Mouse (Mus musculus) urinary bladder, postnatal 14 days (tissue): ENCODE results near the gene Plpp2.

Source experiments
- DNase-seq: peaks from one replicate; pipeline ENCODE4 v3.0.0; 2021; ENCODE audit warnings: low spot score

Gene Plpp2

DNA sequence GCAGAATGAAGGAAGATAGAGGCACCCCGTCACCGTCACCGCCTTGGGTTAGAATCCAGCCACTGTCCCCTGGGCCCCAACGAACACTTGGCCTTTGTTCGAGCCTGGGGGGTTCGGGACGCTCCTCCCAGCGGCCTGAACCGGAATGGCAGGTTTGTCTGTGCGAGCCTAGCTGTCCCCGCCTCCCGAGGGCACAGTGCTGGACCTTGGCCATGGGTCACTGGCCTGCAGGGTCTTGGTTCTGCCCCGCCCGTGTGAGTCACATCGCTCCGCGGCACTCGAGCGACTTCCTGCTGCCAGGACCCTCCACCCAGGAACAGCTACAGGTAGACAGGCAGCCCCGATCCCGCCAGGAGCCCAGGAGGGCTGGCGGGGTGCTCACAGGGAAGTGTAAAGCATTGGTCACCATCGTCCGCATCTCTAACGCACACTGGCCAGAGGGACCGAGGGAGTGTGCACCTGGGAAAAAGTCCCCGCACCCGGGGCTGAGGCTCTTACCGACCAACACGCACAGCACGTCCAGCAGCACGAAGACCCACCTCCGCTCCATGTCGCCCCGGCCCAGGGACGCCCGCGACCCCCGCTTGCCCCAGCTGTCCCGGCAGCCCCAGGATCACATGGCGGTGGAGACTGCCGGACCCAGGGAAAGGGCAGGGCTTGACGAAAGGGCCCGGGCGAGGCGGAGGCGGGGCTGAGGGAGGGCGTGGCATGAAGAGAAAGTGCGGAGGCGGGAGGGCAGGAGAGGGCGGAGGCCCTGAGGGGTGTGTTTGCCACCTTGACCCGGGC, at the start of gene Plpp2:
Gene Plpp2, minus strand, starts transcription at position 671 of the 786 bp plus-strand sequence.
- peak; percentile 89 for DNase-seq

GRCm38 (mm10) chr10:79581501-79581900, 47.9 kb upstream of the Plpp2 start:
- DNase-seq, result no peak

DNA sequence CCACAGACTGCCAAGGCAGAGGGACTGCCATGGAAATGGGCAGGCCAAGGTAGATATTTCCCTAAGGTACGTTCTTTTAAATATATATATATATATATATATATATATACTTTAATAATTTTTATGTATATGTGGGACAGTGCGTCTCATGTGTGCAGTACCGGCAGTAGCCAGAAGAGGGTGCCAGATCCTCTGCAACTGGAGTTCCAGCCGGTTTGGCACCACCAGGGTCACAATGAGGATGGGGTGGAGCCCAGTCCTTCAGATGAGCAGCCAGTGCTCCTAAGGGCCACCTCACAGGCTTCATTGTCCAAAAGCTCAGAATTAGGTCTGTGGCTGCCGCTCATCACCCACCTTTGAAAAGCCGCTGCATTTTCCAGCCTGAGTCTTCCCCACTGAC, 47.2 kb upstream of the Plpp2 start:
- peak; percentile 21 for DNase-seq

GRCm38 (mm10) chr10:79580356-79580755, 46.8 kb upstream of the Plpp2 start:
- no peak for DNase-seq

- no peak for DNase-seq
Measured at GRCm38 (mm10) chr10:79579781-79580180, 46.2 kb upstream of the Plpp2 start.

DNA sequence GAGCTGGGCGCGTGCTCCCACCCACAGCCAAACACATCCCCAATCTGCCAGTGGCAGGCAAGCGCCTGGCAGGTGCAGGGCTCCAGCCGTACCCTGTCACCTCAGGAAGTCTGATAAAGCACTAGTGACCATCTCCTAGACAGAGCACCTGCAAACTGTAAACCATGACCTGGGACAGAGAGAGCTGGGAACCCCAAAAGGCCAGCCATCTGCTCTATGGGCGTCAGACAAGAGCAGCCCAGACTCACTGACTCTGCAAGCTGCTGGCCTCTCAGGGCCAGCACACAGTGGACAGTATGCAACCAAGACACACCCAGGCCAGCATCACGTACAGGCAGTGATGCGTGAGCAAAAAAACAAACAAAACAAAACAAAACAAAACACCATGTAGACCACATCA, 45.3 kb upstream of the Plpp2 start:
- no peak for DNase-seq

DNA sequence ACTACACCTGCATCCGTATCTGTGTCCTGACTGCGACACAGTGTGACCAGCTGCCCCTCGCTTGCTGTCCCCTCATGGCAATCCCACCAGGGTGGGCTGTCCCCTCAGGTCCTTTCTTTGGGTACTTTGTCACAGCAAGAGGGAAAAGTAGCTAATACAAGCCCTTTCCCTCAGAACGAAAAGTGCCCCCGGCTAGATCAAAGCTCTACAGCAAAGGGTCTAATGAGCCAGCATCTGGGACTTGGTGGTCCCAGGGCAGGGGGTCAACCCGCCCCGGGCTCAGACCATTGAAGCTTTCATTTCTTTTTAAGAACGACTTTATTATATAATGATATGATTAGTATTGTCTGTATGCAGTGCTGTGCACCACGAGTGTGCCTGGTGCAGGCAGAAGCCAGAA, 44.7 kb upstream of the Plpp2 start:
- no peak for DNase-seq

DNA sequence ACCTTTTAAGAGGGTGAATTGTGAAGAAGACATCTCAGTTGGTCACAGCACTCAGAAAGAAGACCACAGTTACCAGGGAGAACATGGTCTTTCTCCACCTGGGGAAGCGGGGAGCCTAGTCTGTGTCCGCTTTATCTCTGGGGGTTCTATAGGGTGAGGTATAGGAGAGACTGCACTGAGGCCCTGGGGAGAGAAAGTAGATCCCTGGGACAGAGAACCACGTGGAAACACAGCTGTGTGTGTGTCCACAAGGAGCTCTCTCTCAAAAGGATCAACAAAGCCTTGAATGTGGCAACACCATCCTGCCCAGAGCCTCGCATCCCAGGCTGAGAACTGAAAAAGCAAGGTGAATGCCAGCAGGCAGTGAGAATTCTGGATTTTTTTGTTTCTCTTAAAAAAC, 43.8 kb upstream of the Plpp2 start:
- DNase-seq, result no peak

GRCm38 (mm10) chr10:79575754-79576153, 42.2 kb upstream of the Plpp2 start:
- no peak for DNase-seq

- no peak for DNase-seq
Measured at GRCm38 (mm10) chr10:79574796-79575195, 41.2 kb upstream of the Plpp2 start.

- no peak for DNase-seq
Measured at GRCm38 (mm10) chr10:79574350-79574749, 40.8 kb upstream of the Plpp2 start.

GRCm38 (mm10) chr10:79573611-79574010, 40.0 kb upstream of the Plpp2 start:
- no peak for DNase-seq

GRCm38 (mm10) chr10:79571314-79571713, 37.7 kb upstream of the Plpp2 start:
- no peak for DNase-seq

DNA sequence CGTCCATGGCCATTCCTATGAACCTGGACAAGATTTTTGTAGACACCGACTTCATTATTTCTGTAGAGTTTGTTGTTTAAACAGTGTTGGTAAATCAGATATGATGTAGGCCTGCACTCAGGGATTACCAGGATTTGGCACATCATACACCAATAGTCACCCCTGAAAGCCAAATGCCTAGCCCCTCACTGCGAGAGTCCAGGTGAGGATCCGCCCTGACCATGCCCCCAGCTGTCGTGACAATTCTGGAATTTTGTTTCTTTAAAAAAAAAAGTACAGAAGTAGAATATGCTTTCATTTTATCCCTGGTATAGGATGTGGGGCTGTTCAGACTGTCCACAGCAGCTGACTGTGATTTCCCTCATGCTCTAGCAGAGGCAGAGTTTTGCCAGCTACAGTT, 36.3 kb upstream of the Plpp2 start:
- DNase-seq, result no peak

GRCm38 (mm10) chr10:79559716-79560115, 26.1 kb upstream of the Plpp2 start:
- no peak for DNase-seq

DNA sequence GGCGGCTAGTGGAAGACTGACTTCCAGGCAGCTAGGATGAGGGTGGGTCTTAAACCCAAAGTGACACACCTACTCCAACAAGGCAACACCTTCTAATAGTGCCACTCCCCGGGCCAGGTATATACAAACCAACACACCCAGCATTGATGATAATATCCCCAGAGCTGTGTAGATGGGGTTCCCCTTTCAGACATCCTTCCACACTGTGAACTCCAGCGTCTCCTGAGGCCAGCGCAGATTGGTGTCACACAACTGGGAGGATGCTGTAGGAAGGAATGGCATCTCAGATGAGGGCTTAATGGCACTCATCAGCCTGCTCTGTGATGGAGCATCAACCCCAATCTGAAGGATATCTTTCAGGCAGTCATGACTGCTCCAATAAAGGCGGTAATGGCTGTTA, 23.9 kb upstream of the Plpp2 start:
- no peak for DNase-seq

- no peak for DNase-seq
Measured at GRCm38 (mm10) chr10:79556951-79557350, 23.4 kb upstream of the Plpp2 start.

- no peak for DNase-seq
Measured at GRCm38 (mm10) chr10:79555238-79555724, 21.7 kb upstream of the Plpp2 start.

DNA sequence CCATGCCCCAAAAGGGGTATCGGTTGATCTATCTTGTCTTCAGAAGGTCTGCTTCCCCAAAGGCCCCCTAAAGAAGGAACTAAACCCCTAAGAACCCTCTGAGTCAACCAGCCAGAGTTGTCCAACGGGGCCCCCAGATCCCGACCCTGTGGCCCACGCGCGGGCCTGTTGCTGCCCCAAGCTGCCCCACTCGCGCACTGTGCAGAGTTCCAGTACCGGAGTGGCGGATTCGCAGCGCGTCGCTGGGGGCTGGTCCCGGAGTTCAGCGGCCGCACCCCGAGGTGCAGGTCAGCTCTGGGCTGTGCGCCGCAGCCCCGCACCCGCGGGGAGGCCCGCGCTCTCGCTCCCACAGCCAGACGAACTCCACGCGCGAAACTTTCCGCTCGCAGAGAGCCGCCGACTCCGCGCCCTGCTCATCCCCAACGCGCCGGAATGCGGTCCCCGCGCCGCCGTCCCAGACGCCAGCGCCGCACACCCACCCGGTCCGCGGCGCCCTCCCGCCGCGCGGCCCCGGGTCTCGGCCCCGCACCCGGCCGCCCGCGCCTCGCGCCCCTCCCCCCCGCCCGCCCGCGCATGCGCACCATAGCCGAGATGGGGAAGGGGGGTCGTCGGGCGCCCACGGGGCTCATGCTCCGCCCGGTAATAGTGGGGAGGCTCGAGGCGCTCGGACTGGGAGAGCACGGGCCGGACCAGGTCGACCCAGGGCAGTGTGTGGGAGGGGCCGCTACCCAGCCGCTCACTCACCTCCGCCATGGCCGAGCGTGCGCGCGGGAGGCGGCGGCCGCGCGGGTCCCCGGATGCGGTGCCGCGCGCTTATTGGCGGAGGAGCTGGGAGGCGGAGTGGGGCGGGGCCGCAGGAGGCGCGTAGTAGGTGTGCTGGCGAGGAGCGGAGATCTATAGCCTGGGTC, 21.0 kb upstream of the Plpp2 start, which contains the start of gene Mier2:
Gene Mier2, minus strand, starts transcription at position 870 of the 908 bp plus-strand sequence.
- peak; percentile 82 for DNase-seq

DNA sequence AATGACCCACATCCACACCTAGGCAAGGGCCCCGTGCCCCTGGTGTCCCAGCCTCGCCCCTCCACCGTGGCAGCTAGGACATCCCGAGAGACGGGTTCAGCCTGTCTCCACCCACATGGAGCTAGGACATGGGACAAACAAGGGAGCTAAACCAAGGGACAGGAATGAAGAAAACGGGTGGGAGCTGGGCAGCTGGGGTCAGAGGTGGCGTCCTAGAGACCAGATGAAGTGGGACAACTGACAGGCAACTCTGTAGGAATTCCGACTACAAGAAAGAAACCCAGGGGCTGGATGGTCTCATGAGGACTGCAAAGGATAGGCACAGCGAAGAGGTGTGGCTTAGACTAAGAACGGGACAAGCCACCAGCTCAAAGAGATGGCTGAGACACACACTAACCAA, 20.1 kb upstream of the Plpp2 start:
- DNase-seq, result no peak

- DNase-seq, result no peak
Measured at GRCm38 (mm10) chr10:79553176-79553575, 19.6 kb upstream of the Plpp2 start.

GRCm38 (mm10) chr10:79552531-79552930, 18.9 kb upstream of the Plpp2 start:
- no peak for DNase-seq

- DNase-seq, result no peak
Measured at GRCm38 (mm10) chr10:79550366-79550765, 16.8 kb upstream of the Plpp2 start.
